Mouse (Mus musculus) limb, embryonic 10.5 days (tissue): ENCODE measurements around the gene Suco. TPM values are rescaled to one million over a fixed set of nuclear protein-coding genes. Genes with fewer than 3 reads are reported as not detected.

Experiments used
- DNase-seq: peaks from one replicate; pipeline ENCODE4 v3.0.0-alpha.2; 2017; ENCODE audit warnings: low spot score
- H3K27ac ChIP-seq: fragments of 300-500 bp; sonication (generic); 2 replicates; pipeline ENCODE4 v1.5.1; 2016; ENCODE audit warnings: mild to moderate bottlenecking
- H3K27me3 ChIP-seq: fragments of 300-500 bp; sonication (generic); 2 replicates; pipeline ENCODE4 v1.6.1; 2016; ENCODE audit warnings: low read depth, mild to moderate bottlenecking; ENCODE audit not compliant: poor library complexity, severe bottlenecking
- H3K36me3 ChIP-seq: fragments of 300-500 bp; sonication (generic); 2 replicates; pipeline ENCODE4 v1.6.1; 2016; ENCODE audit warnings: mild to moderate bottlenecking, moderate library complexity
- H3K4me1 ChIP-seq: fragments of 300-500 bp; sonication (generic); 2 replicates; pipeline ENCODE4 v1.6.1; 2016
- H3K4me3 ChIP-seq: fragments of 300-500 bp; sonication (generic); 2 replicates; pipeline ENCODE4 v1.5.1; 2016; ENCODE audit warnings: mild to moderate bottlenecking, moderate library complexity
- H3K9me3 ChIP-seq: fragments of 300-500 bp; sonication (generic); replicated peaks from 2 replicates; pipeline ENCODE4 v1.6.1; 2016; ENCODE audit warnings: mild to moderate bottlenecking
- WGBS: fragments of 180-500 bp; shearing (Covaris S2); methylation state at CpG from one replicate; pipeline ENCODE4 v1.1.7; 2016; 5-methylcytosine and 5-hydroxymethylcytosine counted together
- polyA plus RNA-seq: library from polyadenylated mRNA; unstranded; fragments of >200 nt; fragmentation: Nextera tagmentation; extraction: Ambion mirVana; gene quantifications from 2 replicates; pipeline ENCODE4 v1.2.1, GENCODE M21; 2016

The Suco gene
- polyA plus RNA-seq, 1 experiment from 2014 or later = 30.3 TPM

- Histone ChIP-seq H3K27ac (no peak overlapping the region), H3K36me3 (no peaks in the 10 kb centered on the region), H3K27me3 (no peaks in the 10 kb centered on the region), H3K4me1 (no peaks in the 10 kb centered on the region), H3K9me3 (no peaks in the 10 kb centered on the region), H3K4me3 (no peak overlapping the region)
- no peak for DNase-seq
- WGBS = 58% methylated on average over 2 of the region's 2 CpGs
Measured at GRCm38 (mm10) chr1:161907795-161908457, 31.4 kb upstream of the Suco start.

DNA sequence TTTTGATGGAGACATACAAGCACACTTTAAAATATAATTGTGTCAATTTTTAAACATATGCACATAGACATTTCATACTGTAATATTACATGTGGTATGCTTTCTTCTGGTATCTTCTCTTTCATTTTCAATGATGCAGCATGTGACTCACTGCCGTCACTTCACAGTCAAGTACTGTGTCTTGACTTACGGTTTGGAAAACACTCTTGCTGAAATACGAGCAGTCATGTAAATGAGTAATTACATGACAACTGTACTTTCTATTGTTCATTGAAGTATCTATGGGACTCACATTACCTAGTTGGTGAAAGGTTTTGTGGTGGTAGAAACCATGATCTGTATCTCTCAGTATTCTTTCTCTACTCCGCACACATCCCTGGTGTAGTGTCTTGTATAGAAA is 30.6 kb upstream of the Suco start:
- H3K36me3 ChIP-seq = no peaks in the 10 kb centered on the region
- H3K27me3 ChIP-seq = no peaks in the 10 kb centered on the region
- DNase-seq = no peak
- H3K4me1 ChIP-seq = no peaks in the 10 kb centered on the region
- 90% methylated on average over 4 of the region's 4 CpGs for WGBS
- no peak overlapping the region for H3K27ac ChIP-seq
- no peak overlapping the region for H3K4me3 ChIP-seq
- H3K9me3 ChIP-seq = no peaks in the 10 kb centered on the region

DNA sequence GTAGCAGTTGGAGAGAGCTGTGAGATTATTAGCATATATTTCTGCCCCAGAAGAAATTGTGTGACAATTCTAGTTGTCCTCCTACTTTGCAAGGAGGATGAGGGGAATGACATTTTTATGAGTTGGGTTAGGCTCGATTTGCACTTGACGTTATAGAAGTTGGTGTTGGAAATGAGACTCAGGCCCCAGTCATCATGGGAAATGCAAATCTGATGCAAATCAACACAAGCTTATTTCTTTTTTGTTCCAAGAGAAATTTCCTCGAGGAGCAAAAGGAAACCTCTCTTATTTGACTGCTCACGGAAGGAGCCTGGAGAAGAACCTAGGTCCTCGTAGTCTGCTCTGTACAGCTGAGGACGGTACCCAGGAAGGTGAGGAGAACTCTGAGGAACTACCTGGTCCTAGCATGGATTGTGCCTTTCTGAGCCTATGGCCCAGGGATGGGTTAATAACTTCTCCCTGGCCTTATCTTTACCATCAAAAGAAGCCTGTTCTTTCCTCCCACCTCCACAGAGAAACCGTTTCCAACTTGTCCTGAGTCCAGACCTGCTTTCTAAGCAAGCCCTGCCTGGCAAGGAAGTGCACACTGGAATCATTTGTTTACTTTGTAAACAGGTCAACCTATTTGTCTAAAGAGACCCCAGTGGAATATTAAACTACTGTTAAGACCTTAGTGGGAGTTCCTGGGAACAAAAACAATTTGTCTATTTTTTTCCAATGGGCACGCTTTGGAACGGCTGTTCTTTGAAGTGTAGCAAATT is 26.4 kb upstream of the Suco start:
- H3K4me1 ChIP-seq = no peaks in the 10 kb centered on the region
- 80% methylated on average over 9 of the region's 9 CpGs for WGBS
- H3K9me3 ChIP-seq = no peaks in the 10 kb centered on the region
- H3K27me3 ChIP-seq = no peaks in the 10 kb centered on the region
- no peak overlapping the region for H3K4me3 ChIP-seq
- no peaks in the 10 kb centered on the region for H3K36me3 ChIP-seq
- H3K27ac ChIP-seq = no peak overlapping the region
- no peak for DNase-seq

- no peak overlapping the region for H3K27ac ChIP-seq
- no peaks in the 10 kb centered on the region for H3K9me3 ChIP-seq
- H3K36me3 ChIP-seq = no peaks in the 10 kb centered on the region
- H3K27me3 ChIP-seq = no peaks in the 10 kb centered on the region
- DNase-seq = no peak
- WGBS = 59% methylated on average over 2 of the region's 2 CpGs
- H3K4me1 ChIP-seq = no peaks in the 10 kb centered on the region
- H3K4me3 ChIP-seq = no peak overlapping the region
Measured at GRCm38 (mm10) chr1:161900129-161900528, 23.6 kb upstream of the Suco start.

- Histone ChIP-seq H3K9me3 (no peaks in the 10 kb centered on the region), H3K4me1 (no peaks in the 10 kb centered on the region), H3K27me3 (no peaks in the 10 kb centered on the region), H3K4me3 (no peak overlapping the region), H3K36me3 (no peaks in the 10 kb centered on the region), H3K27ac (no peak overlapping the region)
- 84% methylated on average over 8 of the region's 8 CpGs for WGBS
- no peak for DNase-seq
Measured at GRCm38 (mm10) chr1:161897235-161897634, 20.8 kb upstream of the Suco start.

DNA sequence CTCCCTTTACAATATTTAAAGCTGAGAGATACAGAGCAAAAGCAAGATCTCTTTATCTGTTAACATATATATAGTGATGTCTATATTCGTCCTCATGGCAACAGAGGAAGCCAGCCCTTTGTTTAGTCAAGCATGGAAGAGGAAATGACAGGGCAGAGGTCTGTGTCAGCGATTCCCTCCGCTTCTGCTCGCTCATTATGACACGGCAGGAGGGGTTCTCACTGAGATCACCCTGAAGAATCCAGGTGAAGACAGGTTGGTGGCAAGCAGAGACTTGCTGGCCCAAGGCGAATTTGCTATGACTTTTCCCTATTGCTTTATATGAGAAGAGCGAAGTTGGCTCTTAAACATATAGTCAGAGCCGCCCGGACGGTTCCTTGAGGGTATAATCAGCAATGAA is 19.6 kb upstream of the Suco start:
- H3K27ac ChIP-seq = 0 out of 2 replicates have a peak overlapping the region, but pooled peaks have one; percentile 17
- no peak overlapping the region for H3K4me3 ChIP-seq
- H3K9me3 ChIP-seq = no peaks in the 10 kb centered on the region
- 69% methylated on average over 10 of the region's 10 CpGs for WGBS
- no peaks in the 10 kb centered on the region for H3K4me1 ChIP-seq
- no peaks in the 10 kb centered on the region for H3K36me3 ChIP-seq
- no peak for DNase-seq
- H3K27me3 ChIP-seq = no peaks in the 10 kb centered on the region

DNA sequence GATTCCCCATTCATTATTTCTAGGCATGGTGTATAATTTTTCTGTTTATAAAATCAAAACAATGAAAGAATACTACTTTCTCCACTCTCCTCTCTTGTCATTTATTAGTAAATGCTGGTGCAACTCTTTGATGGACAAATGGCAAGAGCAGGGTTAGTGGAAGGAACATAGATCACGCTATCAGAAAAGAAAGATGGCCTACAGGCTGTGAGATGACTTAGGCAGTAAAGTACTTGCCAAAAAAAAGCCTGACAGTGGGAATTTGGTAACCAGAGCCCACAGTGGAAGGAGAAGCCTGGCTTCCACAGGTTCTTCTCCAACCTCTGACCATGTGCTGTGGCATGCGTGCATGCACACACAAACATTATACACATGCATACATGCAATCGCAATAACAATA is 18.5 kb upstream of the Suco start:
- H3K4me1 ChIP-seq = no peaks in the 10 kb centered on the region
- no peak overlapping the region for H3K4me3 ChIP-seq
- no peak for DNase-seq
- no peaks in the 10 kb centered on the region for H3K9me3 ChIP-seq
- no peak overlapping the region for H3K27ac ChIP-seq
- 97% methylated on average over 3 of the region's 3 CpGs for WGBS
- no peaks in the 10 kb centered on the region for H3K36me3 ChIP-seq
- no peaks in the 10 kb centered on the region for H3K27me3 ChIP-seq

GRCm38 (mm10) chr1:161894553-161894952 is 18.1 kb upstream of the Suco start:
- no peak overlapping the region for H3K4me3 ChIP-seq
- no peaks in the 10 kb centered on the region for H3K36me3 ChIP-seq
- no peaks in the 10 kb centered on the region for H3K9me3 ChIP-seq
- no peak for DNase-seq
- H3K4me1 ChIP-seq = no peaks in the 10 kb centered on the region
- 72% methylated on average over 2 of the region's 2 CpGs for WGBS
- no peaks in the 10 kb centered on the region for H3K27me3 ChIP-seq
- H3K27ac ChIP-seq = no peak overlapping the region

GRCm38 (mm10) chr1:161894126-161894525 is 17.6 kb upstream of the Suco start:
- H3K4me3 ChIP-seq = no peak overlapping the region
- no peak for DNase-seq
- 81% methylated on average over 2 of the region's 2 CpGs for WGBS
- no peak overlapping the region for H3K27ac ChIP-seq
- H3K9me3 ChIP-seq = no peaks in the 10 kb centered on the region
- no peaks in the 10 kb centered on the region for H3K4me1 ChIP-seq
- H3K27me3 ChIP-seq = no peaks in the 10 kb centered on the region
- no peaks in the 10 kb centered on the region for H3K36me3 ChIP-seq

GRCm38 (mm10) chr1:161888823-161889222 is 12.3 kb upstream of the Suco start:
- 88% methylated on average over 3 of the region's 3 CpGs for WGBS
- H3K27ac ChIP-seq = no peak overlapping the region
- H3K27me3 ChIP-seq = no peaks in the 10 kb centered on the region
- H3K4me3 ChIP-seq = no peak overlapping the region
- no peaks in the 10 kb centered on the region for H3K9me3 ChIP-seq
- H3K4me1 ChIP-seq = no peaks in the 10 kb centered on the region
- no peaks in the 10 kb centered on the region for H3K36me3 ChIP-seq
- DNase-seq = no peak

- WGBS = 90% methylated on average over 12 of the region's 12 CpGs
- Histone ChIP-seq H3K27ac (no peak overlapping the region), H3K4me3 (no peak overlapping the region), H3K9me3 (no peaks in the 10 kb centered on the region), H3K4me1 (no peaks in the 10 kb centered on the region), H3K36me3 (no peaks in the 10 kb centered on the region), H3K27me3 (no peaks in the 10 kb centered on the region)
- DNase-seq = no peak
Measured at GRCm38 (mm10) chr1:161887679-161888260, 11.3 kb upstream of the Suco start.

GRCm38 (mm10) chr1:161885762-161886161 is 9.3 kb upstream of the Suco start:
- WGBS = 68% methylated on average over 1 of the region's 1 CpGs
- no peaks in the 10 kb centered on the region for H3K9me3 ChIP-seq
- no peak overlapping the region for H3K27ac ChIP-seq
- no peaks in the 10 kb centered on the region for H3K4me1 ChIP-seq
- no peaks in the 10 kb centered on the region for H3K27me3 ChIP-seq
- H3K4me3 ChIP-seq = no peak overlapping the region
- DNase-seq = no peak
- no peaks in the 10 kb centered on the region for H3K36me3 ChIP-seq

GRCm38 (mm10) chr1:161877580-161878142 is 1.2 kb upstream of the Suco start:
- H3K4me1 ChIP-seq = peaks cover 25% of the 10 kb centered on the region
- DNase-seq = peak; percentile 40
- WGBS = 25% methylated on average over 5 of the region's 5 CpGs
- H3K27ac ChIP-seq = peak overlapping the region; percentile 95
- H3K36me3 ChIP-seq = no peaks in the 10 kb centered on the region
- H3K4me3 ChIP-seq = peak overlapping the region; percentile 83
- H3K9me3 ChIP-seq = no peaks in the 10 kb centered on the region
- no peaks in the 10 kb centered on the region for H3K27me3 ChIP-seq
